Mouse (Mus musculus) G1E (cell line): Measurements from ENCODE around the gene Kat8.

Source experiments
- CTCF ChIP-seq: IDR thresholded peaks from 2 replicates; pipeline ENCODE4 v1.5.1; 2012; ENCODE audit warnings: low read depth, low read length, inconsistent platforms, mixed read lengths
- GATA1 ChIP-seq: IDR thresholded peaks from 2 replicates; pipeline ENCODE4 v1.6.1; 2012; ENCODE audit warnings: borderline replicate concordance, low read length, inconsistent platforms, mixed read lengths
- GATA2 ChIP-seq: IDR thresholded peaks from 2 replicates; pipeline ENCODE4 v1.6.1; 2012; ENCODE audit warnings: low read depth, low read length, inconsistent platforms, borderline replicate concordance
- POLR2AphosphoS5 ChIP-seq: IDR thresholded peaks from 2 replicates; pipeline ENCODE4 v1.6.1; 2012; ENCODE audit warnings: low read depth, low read length, inconsistent platforms; ENCODE audit not compliant: insufficient replicate concordance

- TF ChIP-seq CTCF (no peak), GATA1 (no peak), GATA2 (no peak), POLR2AphosphoS5 (peak; percentile 85; the same call in 1 of the 2 replicates)
Measured at GRCm38 (mm10) chr7:127967922-127968828, 55.9 kb downstream of the Kat8 start.
